Mouse (Mus musculus) right cerebral cortex, adult 18-20 months (tissue): ENCODE data around the gene Cerk.
"Not testable (repeated sequence)": the region's sequence is repeated elsewhere in the genome, so short reads cannot be mapped to it uniquely, and the experiment has no call there.

Source experiments
- DNase-seq: peaks from one replicate; pipeline ENCODE4 v3.0.0; 2022; ENCODE audit warnings: mixed read lengths

Cerk gene

DNA sequence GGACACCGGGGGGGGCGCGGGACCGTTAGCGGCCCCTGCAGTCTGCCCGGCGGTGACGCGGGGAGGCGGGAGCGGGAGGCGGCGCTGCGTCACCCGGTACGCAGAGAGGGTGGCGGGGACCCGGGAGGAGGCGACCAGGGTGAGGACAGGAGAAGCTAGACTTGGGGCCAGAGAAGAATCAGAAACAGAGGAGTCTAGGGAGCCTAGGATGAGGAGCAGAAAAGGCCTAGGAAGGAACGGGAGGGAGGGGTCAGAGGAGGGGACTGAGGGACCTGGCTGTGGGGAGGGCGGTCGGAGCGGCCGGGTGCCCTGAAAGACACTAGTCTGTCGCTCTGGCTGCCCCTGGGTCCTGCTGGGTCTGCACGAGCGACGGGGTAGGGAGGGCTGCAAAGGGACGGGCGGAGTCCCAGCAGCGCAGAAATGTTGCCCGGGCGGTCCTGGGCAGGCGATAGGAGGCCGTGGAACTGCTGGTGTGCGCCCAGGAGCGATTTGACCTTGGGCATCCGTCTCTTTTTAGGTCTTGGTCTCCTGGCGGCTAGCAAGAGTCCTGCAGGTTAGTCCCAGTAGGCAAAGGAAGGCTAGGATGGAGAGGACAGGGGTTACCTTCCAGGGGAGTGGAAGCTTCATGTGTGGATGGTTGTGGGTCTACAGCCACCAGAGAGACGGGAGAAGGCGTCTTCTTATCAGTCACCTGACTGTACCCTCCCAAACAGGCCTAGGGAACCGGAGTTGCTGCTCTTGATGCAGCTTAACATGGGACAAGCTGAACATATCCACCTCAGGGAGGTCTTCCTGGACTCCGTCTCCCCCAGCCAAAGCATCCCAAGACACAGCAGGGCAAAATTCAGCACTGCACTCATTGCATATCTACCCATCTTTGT lies at the start of gene Cerk:
Cerk (minus strand) TSS at position 453 of the 881 bp plus-strand sequence.
- DNase-seq, result peak; percentile 89

DNA sequence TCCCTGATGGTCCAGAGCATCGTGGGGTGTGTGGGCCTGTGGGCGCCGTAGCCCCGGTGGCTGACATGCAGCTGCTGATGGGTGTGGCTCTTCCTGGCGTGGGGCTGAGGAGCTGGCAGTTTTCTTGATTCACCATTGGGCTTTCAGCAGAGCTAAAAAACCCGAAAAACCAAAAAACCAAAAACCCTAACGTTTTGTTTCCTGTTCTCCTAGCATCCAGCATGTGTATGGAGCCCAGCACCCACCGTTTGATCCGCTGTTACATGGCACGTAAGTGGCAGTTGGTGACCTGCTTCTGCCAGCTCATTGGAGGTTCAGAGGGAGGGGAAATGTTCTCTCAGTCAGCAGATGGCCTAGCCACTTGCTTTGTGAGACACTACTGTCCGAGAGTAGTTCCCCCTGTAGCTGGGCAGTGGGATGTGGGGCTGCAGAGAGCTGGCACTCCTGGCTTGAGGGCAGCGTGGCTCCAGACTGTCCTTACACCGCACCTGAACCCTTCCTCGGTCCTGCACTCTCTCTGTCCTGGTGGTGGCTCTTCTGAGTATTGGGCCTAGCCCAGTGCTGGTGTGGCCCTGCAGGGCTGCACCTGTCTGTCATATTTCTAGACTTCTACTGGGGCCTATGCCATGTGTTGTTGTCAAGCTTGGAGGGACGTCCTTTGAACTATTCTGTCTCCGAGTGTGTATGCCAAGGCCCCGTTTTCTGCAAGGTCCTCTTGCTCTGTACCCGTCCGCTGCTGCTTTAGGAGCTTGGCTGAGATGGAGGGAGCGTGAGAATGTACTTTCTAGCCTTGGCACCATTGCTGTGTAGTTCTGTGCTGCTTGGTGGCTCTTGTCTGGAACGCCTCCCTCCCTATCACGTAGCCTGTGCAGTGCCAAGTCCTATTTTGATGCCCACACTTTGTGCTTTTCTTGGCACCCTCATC lies 48.8 kb upstream of the Cerk start:
- DNase-seq, result peak; percentile 83

DNA sequence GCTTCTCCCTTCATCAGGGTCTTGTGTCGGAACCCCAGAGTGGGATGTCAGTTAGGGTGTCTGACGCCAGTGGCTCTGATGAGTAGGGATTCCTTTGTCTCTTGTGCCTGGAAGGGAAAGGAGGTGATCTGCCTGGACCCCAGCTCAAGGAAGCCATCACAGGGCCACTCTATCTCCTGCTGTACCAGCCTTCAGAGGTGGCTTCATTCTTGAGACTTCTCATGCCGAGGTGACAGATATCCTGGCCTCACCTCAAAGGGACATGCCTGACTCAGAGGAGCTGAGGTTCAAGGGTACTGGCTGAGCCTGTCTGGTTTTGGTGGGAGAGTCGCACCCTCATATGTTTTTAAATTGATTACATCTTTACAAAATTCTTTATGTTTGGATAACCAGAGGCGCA lies 48.1 kb upstream of the Cerk start:
- no peak for DNase-seq

DNA sequence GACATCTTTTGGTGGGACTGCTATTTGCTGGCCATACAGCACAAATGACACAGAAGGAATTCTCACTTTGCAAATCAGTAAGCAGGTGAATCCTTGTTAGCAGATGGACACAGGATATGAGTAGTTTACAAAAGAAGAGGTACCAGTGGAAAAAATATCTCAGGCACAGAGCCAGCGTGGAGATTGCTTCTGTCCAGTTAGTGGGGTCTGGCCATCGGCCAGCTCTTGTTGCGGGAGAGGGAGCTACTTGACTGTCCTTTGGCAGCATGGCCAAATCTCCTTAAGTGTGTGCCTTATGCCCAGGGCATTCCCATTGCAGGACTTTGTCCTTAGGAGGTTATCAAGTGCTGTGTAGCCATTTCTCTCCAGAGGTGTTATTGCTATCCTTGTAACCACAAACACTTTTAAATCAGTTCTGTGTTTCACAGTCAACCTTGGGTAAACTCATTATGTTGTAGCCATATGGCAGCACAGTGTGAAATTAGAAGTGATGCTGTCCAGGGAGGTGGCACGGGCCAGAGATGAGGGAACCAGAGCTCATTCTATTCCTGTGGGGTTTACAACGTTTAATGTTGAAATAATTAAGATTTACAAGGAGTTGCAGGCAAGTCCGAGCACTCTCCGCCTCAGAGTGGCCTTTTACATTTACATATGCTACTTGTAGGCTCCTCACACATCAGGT lies 46.0 kb upstream of the Cerk start:
- no peak for DNase-seq

DNA sequence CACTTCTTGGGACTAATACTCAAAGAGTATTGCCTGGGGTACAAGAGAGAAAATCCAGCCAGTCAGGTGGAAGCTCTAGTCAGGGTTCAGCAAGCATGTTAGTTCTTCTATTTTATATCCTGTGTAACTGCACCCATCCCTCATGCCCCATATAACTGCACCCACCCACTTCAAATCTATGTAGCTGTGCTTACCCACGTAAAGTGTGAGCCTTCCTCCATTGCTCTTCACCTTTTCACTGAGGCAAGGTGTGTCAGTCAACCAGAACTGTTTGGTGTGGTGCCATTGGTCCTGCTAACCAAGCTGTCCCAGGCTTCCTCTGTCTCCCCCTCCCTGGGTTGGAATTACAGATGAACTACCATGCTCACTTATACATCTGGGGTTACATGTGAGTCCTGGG lies 45.2 kb upstream of the Cerk start:
- DNase-seq, result no peak

DNA sequence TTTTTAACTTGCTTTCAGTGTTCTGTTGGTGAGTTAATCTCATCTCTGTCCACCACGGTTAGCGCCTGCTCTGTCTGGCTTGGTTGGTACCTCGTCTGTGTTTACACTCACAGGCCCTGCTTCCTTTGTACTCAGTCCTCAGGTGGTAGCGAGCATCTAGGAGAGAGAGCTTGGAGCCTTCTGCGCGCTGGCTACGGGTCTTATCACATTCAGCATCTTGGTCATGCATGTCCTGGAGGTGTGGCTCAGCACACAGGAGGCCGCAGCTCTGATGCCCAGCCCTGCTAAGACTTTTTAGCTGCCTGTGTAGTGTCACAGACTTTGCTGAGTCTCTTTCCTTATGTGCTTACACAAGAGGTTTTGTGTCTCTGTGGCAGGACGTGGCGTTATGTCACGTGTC lies 43.7 kb upstream of the Cerk start:
- no peak for DNase-seq

DNA sequence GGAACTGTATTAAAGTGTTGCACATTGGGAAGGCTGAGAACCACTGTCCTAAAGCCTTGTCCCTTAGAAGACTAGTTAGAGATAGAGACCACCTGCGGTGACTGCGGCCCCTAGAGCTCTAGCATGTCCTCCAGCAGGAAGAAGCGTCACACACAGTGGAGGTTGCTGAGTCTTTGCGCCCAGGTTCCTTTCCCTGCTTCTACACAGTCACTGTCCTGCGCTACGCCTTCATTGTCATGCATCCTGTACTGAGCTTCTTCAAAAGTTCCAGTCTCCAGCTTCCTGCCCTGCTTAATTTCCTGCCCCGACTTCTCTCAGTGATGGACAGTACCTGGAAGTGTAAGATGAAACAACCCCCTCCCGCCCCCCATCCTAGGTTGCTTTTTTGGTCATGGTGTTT lies 43.1 kb upstream of the Cerk start:
- DNase-seq, result no peak

DNA sequence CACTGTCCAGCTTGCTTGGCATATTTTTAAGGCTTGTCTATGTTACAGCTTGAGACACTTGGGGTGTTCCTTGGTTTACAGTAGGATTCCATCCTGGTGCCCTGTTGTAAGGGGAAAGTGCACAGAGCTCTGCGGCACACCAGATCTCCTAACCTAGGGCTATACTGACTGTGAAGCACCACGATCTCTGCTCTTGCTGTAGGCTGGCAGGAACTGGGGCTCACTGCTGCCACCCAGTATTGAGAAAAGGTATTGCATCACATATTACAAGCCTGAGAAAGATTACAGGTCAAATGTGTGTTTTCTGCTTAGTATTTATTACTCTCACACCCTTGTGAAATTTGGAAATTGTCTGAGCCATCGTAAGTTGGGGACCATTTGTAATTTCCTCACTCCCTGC lies 42.2 kb upstream of the Cerk start:
- peak; percentile 49 for DNase-seq

DNA sequence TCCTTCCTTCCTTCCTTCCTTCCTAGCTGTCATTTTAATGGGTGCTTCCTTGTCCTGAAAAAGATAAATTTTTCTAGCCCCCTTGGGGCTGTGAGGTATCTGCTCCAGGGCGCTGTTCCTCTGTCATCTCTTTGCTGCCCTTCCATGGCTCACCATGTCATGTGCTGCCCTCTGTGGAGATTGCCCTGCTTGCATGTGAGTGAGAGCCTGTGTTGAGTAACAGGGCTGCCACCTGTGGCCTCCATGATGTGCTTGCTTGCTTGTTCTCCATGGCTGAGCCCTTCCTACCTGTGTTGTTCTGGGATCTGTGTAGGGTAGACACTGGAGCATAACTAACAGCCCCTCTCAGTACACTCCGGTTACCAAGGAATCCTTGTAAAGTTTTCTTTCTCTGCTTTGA lies 41.0 kb upstream of the Cerk start:
- DNase-seq, result no peak

DNA sequence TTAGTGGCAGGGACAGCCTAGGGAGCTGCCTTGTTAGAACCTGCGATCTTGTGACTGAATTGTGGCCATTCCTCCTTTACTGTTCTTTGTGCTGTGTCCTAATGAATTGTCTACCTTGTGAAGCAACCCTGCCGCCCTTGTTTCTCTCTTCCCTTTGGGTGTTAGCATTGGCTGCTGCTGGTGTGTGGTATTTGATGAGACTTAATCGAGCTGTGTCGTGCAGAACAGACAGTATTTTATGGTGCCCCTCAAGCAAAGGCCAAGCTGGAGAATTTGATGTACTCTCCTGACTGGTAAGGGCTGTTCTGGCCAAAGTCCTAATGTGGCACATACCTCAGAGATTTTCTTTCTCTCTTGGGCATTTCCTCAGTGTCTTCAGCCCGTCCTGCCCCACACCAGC lies 40.3 kb upstream of the Cerk start:
- no peak for DNase-seq

DNA sequence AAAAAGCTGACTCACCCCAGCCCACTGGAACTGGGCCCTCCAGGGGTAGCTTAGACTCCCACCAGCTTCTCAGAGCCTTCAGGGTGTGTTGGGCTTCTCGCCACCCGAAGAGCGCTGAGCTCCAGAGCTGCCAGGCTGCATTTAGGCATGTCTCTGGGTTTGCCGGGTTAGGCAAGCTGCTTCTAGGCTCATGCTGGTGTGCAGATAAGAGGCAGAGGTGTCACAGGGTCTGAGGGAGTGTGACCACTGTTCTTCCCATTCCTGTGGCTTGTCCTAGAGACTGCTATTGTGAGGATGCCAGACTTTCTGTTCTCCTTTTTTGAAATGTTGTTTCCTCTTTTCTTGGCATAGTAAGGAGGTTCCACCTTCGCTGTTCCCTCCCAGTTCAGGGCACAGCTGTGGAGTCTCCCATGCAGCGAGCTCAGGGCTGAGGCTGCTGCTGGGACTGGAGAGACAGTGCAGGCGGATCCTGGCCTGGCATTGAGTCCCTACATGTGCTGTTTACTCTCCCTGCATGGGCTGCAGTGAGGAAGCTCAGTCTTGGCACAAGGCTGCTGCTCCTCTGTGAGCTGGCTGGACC lies 39.1 kb upstream of the Cerk start:
- DNase-seq, result peak; percentile 77

DNA sequence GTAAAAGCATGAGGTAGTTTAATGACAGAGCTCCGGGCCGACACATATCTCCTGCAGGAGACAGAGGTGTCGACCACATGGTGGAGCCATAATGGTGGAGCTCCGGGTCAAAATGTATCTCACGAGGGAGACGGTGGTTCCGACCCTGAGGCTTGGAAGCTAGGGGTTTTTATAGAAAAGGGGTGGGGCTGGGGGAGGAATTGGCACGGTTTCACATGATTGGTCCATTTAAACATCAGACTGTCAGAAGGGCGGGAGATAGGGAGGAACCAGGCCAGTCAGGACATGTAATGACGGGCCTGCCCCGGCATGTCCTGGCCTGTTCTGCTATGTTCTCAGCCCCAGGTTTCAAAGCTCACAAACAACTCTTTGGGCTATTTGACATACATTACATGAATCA lies 36.0 kb upstream of the Cerk start:
- not testable (repeated sequence) for DNase-seq

DNA sequence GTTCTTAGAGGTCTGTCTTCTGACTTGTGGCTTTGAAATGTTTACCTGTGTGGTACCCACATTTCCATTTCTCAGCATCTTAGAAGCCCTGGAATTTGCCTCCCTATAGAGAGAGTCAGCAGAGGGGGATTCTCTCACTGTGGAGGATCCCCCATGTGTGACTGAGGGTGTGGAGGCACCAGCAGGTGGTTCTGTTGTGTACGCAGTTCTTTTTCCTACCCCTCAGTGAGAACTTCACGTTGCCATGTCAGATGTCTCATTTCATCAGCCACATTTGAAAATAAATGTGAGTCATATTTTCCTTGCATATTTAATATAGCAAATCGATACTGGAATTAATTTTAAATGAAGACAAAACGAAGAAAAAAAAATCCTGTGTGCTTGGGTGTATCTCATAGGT lies 35.4 kb upstream of the Cerk start:
- DNase-seq, result no peak

DNA sequence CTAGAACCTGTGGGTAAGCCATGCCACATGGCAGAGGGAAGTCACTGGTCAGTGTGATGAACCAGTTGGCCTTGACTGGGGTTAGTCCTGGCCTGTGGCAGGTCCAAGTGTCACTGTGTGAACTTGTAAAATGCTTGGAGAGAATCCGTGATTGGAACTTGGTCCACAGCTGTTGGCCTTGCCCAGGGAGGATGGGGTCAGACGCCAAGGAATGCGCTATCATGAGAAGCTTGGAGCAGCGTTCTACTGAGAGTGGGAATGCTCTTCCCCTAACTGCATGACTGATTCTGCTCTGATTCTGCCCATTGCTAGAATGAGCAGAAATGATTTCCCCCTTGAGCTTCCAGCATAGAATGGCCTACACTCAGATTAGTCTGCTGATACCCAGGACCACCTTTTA lies 34.8 kb upstream of the Cerk start:
- no peak for DNase-seq

DNA sequence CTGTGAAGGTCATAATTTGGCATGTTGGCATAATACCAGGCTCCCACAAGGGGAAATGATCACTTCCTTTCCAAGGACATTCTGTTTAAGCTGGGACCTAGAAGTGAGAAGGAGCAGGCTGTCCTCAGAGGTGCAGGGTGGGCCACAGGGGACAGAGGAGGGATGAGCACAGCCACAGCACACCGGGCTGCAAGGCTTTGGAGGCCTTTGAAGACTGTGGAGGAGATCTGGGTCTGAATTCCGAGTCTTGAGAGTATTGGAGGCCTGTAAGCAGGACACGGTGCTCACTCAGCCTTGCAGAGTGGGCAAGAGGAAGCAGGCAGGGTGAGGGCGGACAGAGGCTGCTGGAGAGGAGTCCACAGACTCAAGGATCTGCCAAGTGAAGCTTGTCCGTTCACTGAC lies 34.3 kb upstream of the Cerk start:
- DNase-seq, result no peak

DNA sequence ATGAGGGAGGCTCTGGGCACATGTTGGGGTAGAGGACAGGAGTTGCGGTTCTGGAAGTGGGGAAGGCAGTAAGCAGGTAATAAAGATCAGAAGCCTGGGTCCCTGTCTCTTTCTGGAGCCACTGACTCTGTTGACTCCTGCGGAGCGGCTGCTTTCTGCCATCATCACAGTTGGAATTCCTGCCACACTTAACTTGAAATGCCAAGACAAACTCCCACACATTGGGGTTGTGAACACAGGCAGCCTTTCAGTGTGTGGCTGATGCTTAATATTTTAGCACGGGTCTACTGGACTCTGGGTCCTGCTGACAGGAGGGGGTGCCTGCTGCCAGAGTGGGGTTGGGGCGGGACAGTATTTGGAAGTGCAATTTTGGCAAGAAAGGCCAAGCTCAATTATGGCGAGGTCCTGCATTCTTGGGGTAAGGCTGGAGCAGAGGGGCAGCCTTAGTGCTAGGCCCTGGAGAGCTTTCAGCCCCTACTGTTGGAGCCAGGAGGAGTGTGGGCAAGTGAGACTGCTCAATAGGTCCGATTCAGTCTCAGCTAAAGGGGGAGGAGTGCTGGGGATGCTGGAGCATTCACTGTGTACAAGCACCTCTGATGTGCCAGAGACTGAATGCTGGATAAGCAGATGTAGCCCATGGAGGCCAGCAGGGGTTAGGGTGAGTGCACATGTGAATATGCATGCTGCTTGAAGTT lies 33.7 kb upstream of the Cerk start:
- peak; percentile 54 for DNase-seq

DNA sequence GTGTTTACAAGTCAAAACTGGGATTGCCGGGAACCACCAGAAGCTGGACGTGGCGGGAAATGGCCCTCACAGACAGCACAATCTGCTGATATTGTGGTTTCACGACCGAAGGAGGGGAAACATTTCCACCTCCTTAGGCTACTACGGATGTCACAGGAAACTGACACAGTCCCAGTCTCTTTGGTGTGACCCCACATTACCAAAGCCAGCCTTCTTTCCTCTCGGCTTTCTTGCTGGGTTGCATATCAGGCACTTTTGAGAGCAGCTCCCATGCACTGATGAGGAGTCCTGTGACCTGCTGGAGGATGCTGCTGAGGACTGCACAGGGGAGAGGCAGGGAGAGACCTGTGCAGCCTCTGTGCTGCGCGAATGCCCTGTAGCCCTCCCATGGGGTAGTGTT lies 30.7 kb upstream of the Cerk start:
- not testable (repeated sequence) for DNase-seq

DNA sequence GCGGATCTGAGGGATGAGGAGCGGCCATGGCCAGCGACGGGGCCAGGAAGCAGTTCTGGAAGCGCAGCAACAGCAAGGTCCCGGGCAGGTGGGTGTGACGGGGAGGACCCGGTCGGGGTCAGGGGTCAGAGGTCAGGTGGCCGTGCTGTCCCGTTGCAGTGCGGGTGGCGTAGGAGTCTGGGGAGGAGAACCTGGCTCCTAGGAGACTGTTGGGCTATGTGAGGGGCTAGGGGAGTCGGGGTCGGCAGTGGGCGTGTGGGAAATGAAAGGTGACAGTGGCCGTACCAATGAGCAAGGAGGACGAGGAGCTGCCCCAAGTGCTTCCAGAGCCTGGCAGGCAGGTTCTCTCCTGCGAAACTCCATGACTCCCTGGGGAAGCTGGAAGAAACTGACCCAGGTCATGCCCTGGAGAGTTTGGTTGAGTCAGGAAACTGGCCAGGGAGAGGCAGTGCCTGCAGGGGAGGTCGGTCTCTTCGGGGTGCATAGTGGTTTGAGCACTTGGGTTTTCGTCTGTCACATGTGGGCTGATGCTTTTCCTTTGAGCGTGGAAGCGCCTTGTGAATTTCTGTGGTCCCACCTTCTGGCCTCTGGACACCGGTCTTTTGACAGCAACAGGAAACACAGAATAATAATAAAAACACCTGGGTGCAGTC lies 28.7 kb upstream of the Cerk start:
- DNase-seq, result no peak

DNA sequence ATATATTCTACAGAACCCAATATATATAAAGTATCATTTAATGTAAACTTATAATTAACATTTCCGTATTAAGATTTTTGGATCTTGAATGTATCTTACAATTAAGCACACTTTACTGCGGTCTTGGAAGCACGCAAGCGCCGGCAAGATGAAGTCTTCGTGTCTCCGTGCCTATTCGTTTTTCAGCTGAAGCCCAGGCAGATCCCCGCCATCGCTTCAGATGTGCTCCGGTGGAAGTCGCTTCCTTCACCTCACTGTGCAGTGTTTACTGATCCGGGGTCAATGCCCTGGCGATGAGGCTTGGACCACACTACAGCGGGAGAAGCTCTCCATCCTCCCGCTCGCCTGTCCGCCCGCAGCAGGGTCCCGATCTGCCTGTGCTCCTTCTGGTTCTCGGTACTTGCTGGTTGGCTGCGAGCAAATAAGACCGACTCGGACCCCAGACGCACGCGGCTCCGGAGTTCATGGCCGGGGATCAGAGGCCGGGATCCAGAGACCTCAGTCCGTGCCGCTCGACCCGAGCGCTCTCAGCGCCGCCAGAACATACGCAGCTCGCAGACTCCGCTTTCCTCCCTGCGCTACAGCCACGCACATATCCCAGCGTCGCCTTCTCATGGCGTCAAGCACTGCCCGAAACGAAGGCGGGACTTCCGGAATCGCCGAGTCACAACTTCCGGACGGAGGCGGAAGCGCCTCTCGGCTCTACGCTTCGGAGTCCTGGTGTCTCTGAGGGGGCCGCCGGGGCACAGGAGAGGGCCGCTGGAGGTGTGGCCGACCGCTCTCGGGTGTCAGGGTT lies 28.0 kb upstream of the Cerk start, which contains the start of gene Tbc1d22a:
Tbc1d22a (plus strand) TSS at position 707 of the 796 bp plus-strand sequence.
- peak; percentile 94 for DNase-seq

DNA sequence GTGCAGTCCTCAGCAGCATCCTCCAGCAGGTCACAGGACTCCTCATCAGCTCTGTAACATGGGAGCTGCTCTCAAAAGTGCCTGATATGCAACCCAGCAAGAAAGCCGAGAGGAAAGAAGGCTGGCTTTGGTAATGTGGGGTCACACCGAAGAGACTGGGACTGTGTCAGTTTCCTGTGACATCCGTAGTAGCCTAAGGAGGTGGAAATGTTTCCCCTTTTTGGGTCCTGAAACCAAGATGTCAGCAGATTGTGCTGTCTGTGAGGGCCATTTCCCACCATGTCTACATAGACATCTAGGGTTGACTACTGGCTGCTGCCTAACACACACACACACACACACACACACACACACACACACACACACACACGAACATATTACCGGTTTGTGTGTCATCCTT lies 26.3 kb upstream of the Cerk start:
- DNase-seq, result not testable (repeated sequence)

DNA sequence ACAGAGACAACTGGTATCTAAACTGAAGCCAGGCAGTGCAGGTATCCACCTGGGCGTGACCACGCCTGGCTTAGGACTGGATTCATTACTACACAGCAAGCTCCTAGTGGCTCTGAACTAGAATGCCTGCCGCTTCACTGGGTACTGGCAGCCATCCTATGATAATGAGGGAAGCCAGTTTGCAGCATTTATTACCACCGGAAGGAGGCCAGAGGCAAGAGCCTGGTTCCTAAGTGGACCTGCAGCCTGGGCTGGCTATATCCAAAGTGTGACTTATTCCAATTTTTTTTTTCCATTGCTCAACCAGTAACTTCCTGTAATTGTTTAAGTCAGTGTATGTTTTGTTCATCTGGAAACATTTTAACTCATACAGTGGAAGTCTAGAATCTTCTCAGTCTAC lies 20.4 kb upstream of the Cerk start:
- no peak for DNase-seq
